Mouse (Mus musculus) erythroblast, embryonic 14.5 days (primary cell): ENCODE results near the gene Asdurf.
"Not testable (repeated sequence)": the region's sequence is repeated elsewhere in the genome, so short reads cannot be mapped to it uniquely, and the experiment has no call there.

Source experiments
- GATA1 ChIP-seq: IDR thresholded peaks from 2 replicates; pipeline ENCODE4 v1.6.1; 2012; ENCODE audit warnings: low read length, inconsistent platforms, mixed read lengths
- TAL1 ChIP-seq: IDR thresholded peaks from 3 replicates; pipeline ENCODE4 v1.6.1; 2012; ENCODE audit warnings: low read length, inconsistent platforms, mixed read lengths

- not testable (repeated sequence) for TF ChIP-seq GATA1, TAL1
Observed at GRCm38 (mm10) chr1:53393936-53394760, 41.7 kb upstream of the Asdurf start.
